Mouse (Mus musculus) urinary bladder, adult 2 months (tissue): ENCODE measurements around the gene Anapc16. TPM values are rescaled to one million over a fixed set of nuclear protein-coding genes. Genes with fewer than 3 reads are reported as not detected.
"Not testable (repeated sequence)": the region's sequence is repeated elsewhere in the genome, so short reads cannot be mapped to it uniquely, and the experiment has no call there.

Experiments
- DNase-seq: peaks from one replicate; pipeline ENCODE4 v3.0.0; 2022; ENCODE audit warnings: low spot score
- polyA plus RNA-seq: library from polyadenylated mRNA; depleted of rRNA; stranded (reverse); fragments of >200 nt; gene quantifications from 2 replicates; pipeline ENCODE4 v1.2.3, GENCODE M21; 2012

Anapc16 gene
- polyA plus RNA-seq, 1 experiment = 93.0 TPM

GRCm38 (mm10) chr10:60001663-60002062 is 1.3 kb downstream of the Anapc16 start:
- DNase-seq = not testable (repeated sequence)

- DNase-seq = no peak
Measured at GRCm38 (mm10) chr10:59999057-59999456, 3.9 kb downstream of the Anapc16 start.

- no peak for DNase-seq
Measured at GRCm38 (mm10) chr10:59997591-59997990, 5.3 kb downstream of the Anapc16 start.

- DNase-seq = no peak
Measured at GRCm38 (mm10) chr10:59995889-59996288, 7.0 kb downstream of the Anapc16 start.

- not testable (repeated sequence) for DNase-seq
Measured at GRCm38 (mm10) chr10:59993813-59994212, 9.1 kb downstream of the Anapc16 start.

- DNase-seq = no peak
Measured at GRCm38 (mm10) chr10:59992024-59992423, 10.9 kb downstream of the Anapc16 start.

- DNase-seq = no peak
Measured at GRCm38 (mm10) chr10:59991262-59991880, 11.6 kb downstream of the Anapc16 start.

GRCm38 (mm10) chr10:59990393-59990792 is 12.5 kb downstream of the Anapc16 start:
- no peak for DNase-seq

GRCm38 (mm10) chr10:59988036-59988435 is 14.9 kb downstream of the Anapc16 start:
- no peak for DNase-seq

- DNase-seq = no peak
Measured at GRCm38 (mm10) chr10:59982379-59982873, 20.5 kb downstream of the Anapc16 start.

- no peak for DNase-seq
Measured at GRCm38 (mm10) chr10:59981792-59982191, 21.1 kb downstream of the Anapc16 start.

GRCm38 (mm10) chr10:59981336-59981735 is 21.6 kb downstream of the Anapc16 start:
- DNase-seq = no peak

GRCm38 (mm10) chr10:59980815-59981244 is 22.1 kb downstream of the Anapc16 start:
- no peak for DNase-seq

GRCm38 (mm10) chr10:59978873-59979743 is 23.8 kb downstream of the Anapc16 start:
- no peak for DNase-seq

GRCm38 (mm10) chr10:59978401-59978800 is 24.5 kb downstream of the Anapc16 start:
- no peak for DNase-seq

GRCm38 (mm10) chr10:59977715-59978343 is 25.1 kb downstream of the Anapc16 start:
- no peak for DNase-seq

- DNase-seq = no peak
Measured at GRCm38 (mm10) chr10:59977141-59977540, 25.8 kb downstream of the Anapc16 start.

GRCm38 (mm10) chr10:59974786-59975185 is 28.1 kb downstream of the Anapc16 start:
- DNase-seq = no peak

GRCm38 (mm10) chr10:59974191-59974664 is 28.7 kb downstream of the Anapc16 start:
- no peak for DNase-seq

- DNase-seq = no peak
Measured at GRCm38 (mm10) chr10:59973400-59973799, 29.5 kb downstream of the Anapc16 start.

- no peak for DNase-seq
Measured at GRCm38 (mm10) chr10:59972999-59973398, 29.9 kb downstream of the Anapc16 start.

GRCm38 (mm10) chr10:59972534-59972933 is 30.4 kb downstream of the Anapc16 start:
- DNase-seq = no peak
